Comparison of ENCODE assay signal across 8 mouse cellular contexts in the genomic region with DNA sequence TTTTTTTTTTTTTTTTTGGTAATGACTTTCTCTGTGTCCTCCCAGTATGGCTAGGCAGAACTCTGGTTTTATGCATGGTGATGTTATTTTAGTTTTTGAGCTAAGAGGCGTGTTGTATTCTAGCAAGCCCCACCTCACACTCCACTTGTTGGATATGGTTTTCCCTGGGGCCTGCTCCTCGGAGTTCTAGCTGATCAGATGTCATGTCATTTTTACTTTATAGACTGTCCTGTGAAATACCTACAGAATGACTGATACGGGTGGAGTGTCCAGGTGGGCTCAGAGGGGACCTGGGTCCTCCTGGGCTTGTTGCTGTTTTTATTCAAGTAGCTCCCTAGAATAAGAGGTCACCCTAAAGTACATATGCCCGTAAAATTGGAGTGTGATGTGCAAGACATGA. TPM values are rescaled to one million over a fixed set of nuclear protein-coding genes. Genes with fewer than 3 reads are reported as not detected.
DNase-seq lines count a peak whose midpoint lies in the region; ATAC-seq lines count a peak whose summit lies in the region.

No protein-coding gene starts in this region.

- H3K36me3 ChIP-seq in embryonic facial prominence, embryonic 13.5 days, result no peaks in the 10 kb centered on the region
- H3K36me3 ChIP-seq in hindbrain, embryonic 11.5 days (ENCODE audit: control insufficient read depth, insufficient read depth, low read length), result no peaks in the 10 kb centered on the region
- H3K36me3 ChIP-seq in midbrain, embryonic 10.5 days, result no peaks in the 10 kb centered on the region

- intact Hi-C loops in heart, postnatal 25 days (cut with DNase I), result loop anchor here (5.0 kb wide), 2 partner anchors 42 to 53 kb away; no protein-coding TSS in a partner anchor

- peak overlapping the region; percentile 66; the same call in 1 of the 2 replicates for H3K27ac ChIP-seq in embryonic facial prominence, embryonic 13.5 days
- H3K27ac ChIP-seq in hindbrain, embryonic 11.5 days (ENCODE audit: low read depth, low read length), result no peak overlapping the region
- H3K27ac ChIP-seq in midbrain, embryonic 10.5 days (replicated peaks), result no peak overlapping the region

- no peak overlapping the region for H3K9ac ChIP-seq in embryonic facial prominence, embryonic 13.5 days
- no peak overlapping the region for H3K9ac ChIP-seq in hindbrain, embryonic 11.5 days (ENCODE audit: low read depth, low read length)

- ATAC-seq in embryonic facial prominence, embryonic 13.5 days (ENCODE audit: insufficient number of reproducible peaks, insufficient read depth, low FRiP score, low TSS enrichment, low read depth), result no peak
- no peak for ATAC-seq in hindbrain, embryonic 11.5 days (ENCODE audit: low FRiP score)
- ATAC-seq in frontal cortex, adult (ENCODE audit: low TSS enrichment), result no peak

- WGBS in embryonic facial prominence, embryonic 13.5 days, result 48% methylated on average over 4 of the region's 4 CpGs
- WGBS in hindbrain, embryonic 11.5 days, result 70% methylated on average over 4 of the region's 4 CpGs
- WGBS in midbrain, embryonic 10.5 days, result 89% methylated on average over 4 of the region's 4 CpGs

- peak; percentile 22 to 26 for DNase-seq in heart, adult 9 months (ENCODE audit: low spot score in 2 of 2)
- DNase-seq in heart, postnatal 25 days (ENCODE audit: low spot score), result no peak
- DNase-seq in hindbrain, embryonic 11.5 days (ENCODE audit: low spot score), result no peak
- no peak for DNase-seq in midbrain, embryonic 10.5 days (ENCODE audit: low spot score)
- DNase-seq in thymus, postnatal 14 days, result no peak
- DNase-seq in c-Kit-positive CD71-positive TER-119-positive erythroid progenitor cells, embryonic 14.5 days (ENCODE audit: low spot score), result no peak

- peak overlapping the region; percentile 37 for H3K4me3 ChIP-seq in embryonic facial prominence, embryonic 13.5 days
- H3K4me3 ChIP-seq in hindbrain, embryonic 11.5 days (ENCODE audit: low read depth, low read length), result no peak overlapping the region
- H3K4me3 ChIP-seq in midbrain, embryonic 10.5 days, result peak overlapping the region; percentile 44; the same call in 1 of the 2 replicates

- no peaks in the 10 kb centered on the region for H3K27me3 ChIP-seq in embryonic facial prominence, embryonic 13.5 days
- no peaks in the 10 kb centered on the region for H3K27me3 ChIP-seq in hindbrain, embryonic 11.5 days (ENCODE audit: control insufficient read depth, insufficient read depth, low read length)
- H3K27me3 ChIP-seq in midbrain, embryonic 10.5 days (ENCODE audit: low read depth, poor library complexity, severe bottlenecking), result no peaks in the 10 kb centered on the region

- H3K4me2 ChIP-seq in embryonic facial prominence, embryonic 13.5 days, result peak overlapping the region; percentile 58
- H3K4me2 ChIP-seq in hindbrain, embryonic 11.5 days (replicated peaks; ENCODE audit: low read depth, low read length), result 0 out of 2 replicates have a peak overlapping the region, but pooled peaks have one; percentile 14

- H3K4me1 ChIP-seq in embryonic facial prominence, embryonic 13.5 days, result peaks cover 8% of the 10 kb centered on the region
- H3K4me1 ChIP-seq in hindbrain, embryonic 11.5 days (replicated peaks; ENCODE audit: control insufficient read depth, insufficient read depth, low read length), result no peaks in the 10 kb centered on the region
- H3K4me1 ChIP-seq in midbrain, embryonic 10.5 days, result peaks cover 15% of the 10 kb centered on the region

- no peaks in the 10 kb centered on the region for H3K9me3 ChIP-seq in embryonic facial prominence, embryonic 13.5 days
- H3K9me3 ChIP-seq in hindbrain, embryonic 11.5 days (ENCODE audit: control insufficient read depth, low read length), result no peaks in the 10 kb centered on the region
- H3K9me3 ChIP-seq in midbrain, embryonic 10.5 days (replicated peaks), result no peaks in the 10 kb centered on the region

RNA-seq across cellular contexts. Expression of a gene that starts 46.1 kb away (rescaled TPM):
- 10 to 100 TPM; 12.5 to 13.5 TPM for total RNA-seq in heart, postnatal 25 days (2021)
- polyA plus RNA-seq in embryonic facial prominence, embryonic 13.5 days (2015; fragmentation: Nextera tagmentation; extraction: Ambion mirVana), result 4.1 and 4.6 TPM in 2 replicates
- 3.9 and 4.5 TPM in 2 replicates for polyA plus RNA-seq in hindbrain, embryonic 11.5 days (2014; fragmentation: Nextera tagmentation; extraction: Ambion mirVana)
- polyA plus RNA-seq in midbrain, embryonic 10.5 days (2016; fragmentation: Nextera tagmentation; extraction: Ambion mirVana), result 2.2 and 3.2 TPM in 2 replicates

Comparison
In these comparisons a context has a peak if more than half of its experiments do, and no peak if none do; other contexts are left out.
1. DNase-seq: peak in heart, adult 9 months (2 of 2); none in heart, postnatal 25 days (single experiment), hindbrain, embryonic 11.5 days (single experiment), midbrain, embryonic 10.5 days (single experiment), thymus, postnatal 14 days (single experiment) and c-Kit-positive CD71-positive TER-119-positive erythroid progenitor cells, embryonic 14.5 days (single experiment).